Mouse (Mus musculus) lung, adult 2 months (tissue): ENCODE results near the gene Zbtb4.

Experiments used
- CTCF ChIP-seq: fragments of 200-500 bp; IDR thresholded peaks from 2 replicates; pipeline ENCODE4 v1.5.1; 2011; ENCODE audit warnings: mild to moderate bottlenecking, low read length, control low read depth; ENCODE audit not compliant: insufficient read depth
- POLR2A ChIP-seq: fragments of 200-500 bp; IDR thresholded peaks from 2 replicates; pipeline ENCODE4 v1.6.1; 2011; ENCODE audit warnings: low read depth, mild to moderate bottlenecking, control low read depth, low read length, borderline replicate concordance; ENCODE audit errors: extremely low read depth

DNA sequence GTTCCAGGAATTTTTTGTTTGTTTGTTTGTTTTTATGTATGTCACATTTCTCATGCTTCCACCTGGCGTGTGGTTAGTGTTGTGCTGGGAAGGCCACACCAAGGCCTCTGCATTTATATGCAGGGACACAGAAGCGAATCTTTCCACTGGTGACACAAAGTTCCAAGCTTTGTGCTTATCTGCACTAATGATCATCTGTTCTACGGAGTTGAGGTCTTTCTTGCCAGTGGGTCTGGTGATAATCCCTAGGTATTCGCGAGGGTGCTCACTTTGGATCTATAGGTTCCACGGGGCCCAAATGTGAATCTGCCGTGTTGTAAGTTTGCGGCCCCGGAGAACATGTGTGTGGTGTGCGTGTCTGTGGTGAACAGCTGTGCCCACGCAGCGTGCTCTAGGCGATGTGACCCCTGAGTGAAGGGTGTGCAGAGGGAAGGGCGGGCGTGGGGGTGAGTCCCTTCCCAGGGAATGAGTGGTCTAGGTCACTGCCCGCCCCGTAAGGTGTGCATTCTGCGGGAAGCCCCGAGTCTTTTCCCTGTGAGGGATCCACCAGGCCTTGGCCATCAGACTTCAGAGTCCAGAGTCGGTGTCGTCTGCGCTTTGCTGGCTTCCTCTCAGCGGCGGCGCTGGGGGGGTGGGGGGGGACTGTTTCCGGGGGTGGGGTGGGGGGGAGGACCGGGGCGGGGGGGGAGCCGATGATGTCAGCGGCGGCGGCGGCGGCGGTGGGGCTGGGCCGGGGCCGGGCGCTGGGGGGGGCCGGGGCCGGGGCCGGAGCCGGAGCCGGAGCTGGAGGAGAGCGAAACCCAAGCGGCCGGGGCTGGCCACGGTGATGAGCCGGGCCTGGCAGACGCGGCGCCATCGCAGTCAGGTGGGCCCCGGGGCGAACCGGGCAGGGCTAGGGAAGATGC, at the start of gene Zbtb4:
- TF ChIP-seq POLR2A, result peak; percentile 70; the same call in 1 of the 2 replicates
- TF ChIP-seq CTCF, result no peak
